Mouse (Mus musculus): ENCODE data around the gene Necab3. TPM values are rescaled to one million over a fixed set of nuclear protein-coding genes. Genes with fewer than 3 reads are reported as not detected.

Gene Necab3
- polyA plus RNA-seq, 1 experiment: 1.2 TPM

- Histone ChIP-seq H3K4me1 (ENCODE audit: control insufficient read depth, insufficient read depth, low read length) (no peaks in the 10 kb centered on the region), H3K4me3 (replicated peaks; ENCODE audit: extremely low read depth, low read depth, low read length) (no peak overlapping the region)
- no peak for DNase-seq
- TF ChIP-seq POLR2A (IDR thresholded peaks at IDR 0.05; ENCODE audit: borderline replicate concordance, extremely low read depth, low read depth, low read length) (no peak), CTCF (IDR thresholded peaks at IDR 0.05; ENCODE audit: insufficient read depth, low read length) (no peak)
- 89% methylated on average over 12 of the region's 12 CpGs for WGBS
Measured at GRCm38 (mm10) chr2:154534704-154535270, 23.9 kb downstream of the Necab3 start.

- 85% methylated on average over 3 of the region's 3 CpGs for WGBS
- H3K4me3 ChIP-seq (replicated peaks; ENCODE audit: extremely low read depth, low read depth, low read length): no peak overlapping the region
- no peak for TF ChIP-seq POLR2A (IDR thresholded peaks at IDR 0.05; ENCODE audit: borderline replicate concordance, extremely low read depth, low read depth, low read length)
- TF ChIP-seq CTCF (IDR thresholded peaks at IDR 0.05; ENCODE audit: insufficient read depth, low read length): no peak
- DNase-seq: no peak
- no peaks in the 10 kb centered on the region for H3K4me1 ChIP-seq (ENCODE audit: control insufficient read depth, insufficient read depth, low read length)
Measured at GRCm38 (mm10) chr2:154532888-154533287, 25.8 kb downstream of the Necab3 start.

- WGBS: 67% methylated on average over 3 of the region's 3 CpGs
- no peak overlapping the region for H3K4me3 ChIP-seq (replicated peaks; ENCODE audit: extremely low read depth, low read depth, low read length)
Measured at GRCm38 (mm10) chr2:154526531-154526930, 32.2 kb downstream of the Necab3 start.

GRCm38 (mm10) chr2:154525285-154525684 is 33.4 kb downstream of the Necab3 start:
- no peak overlapping the region for H3K4me3 ChIP-seq (replicated peaks; ENCODE audit: extremely low read depth, low read depth, low read length)
- 91% methylated on average over 2 of the region's 2 CpGs for WGBS
- TF ChIP-seq CTCF (IDR thresholded peaks at IDR 0.05; ENCODE audit: insufficient read depth, low read length) (no peak), POLR2A (IDR thresholded peaks at IDR 0.05; ENCODE audit: borderline replicate concordance, extremely low read depth, low read depth, low read length) (no peak)
- DNase-seq: no peak
- no peaks in the 10 kb centered on the region for H3K4me1 ChIP-seq (ENCODE audit: control insufficient read depth, insufficient read depth, low read length)

More at GRCm38 (mm10) chr2:154526531-154526930, 32.2 kb downstream of the Necab3 start:
- no peaks in the 10 kb centered on the region for H3K4me1 ChIP-seq (ENCODE audit: control insufficient read depth, insufficient read depth, low read length)
- DNase-seq: no peak
- no peak for TF ChIP-seq POLR2A (IDR thresholded peaks at IDR 0.05; ENCODE audit: borderline replicate concordance, extremely low read depth, low read depth, low read length)

- DNase-seq: no peak
- 88% methylated on average over 5 of the region's 5 CpGs for WGBS
- H3K4me1 ChIP-seq (ENCODE audit: control insufficient read depth, insufficient read depth, low read length): no peaks in the 10 kb centered on the region
- no peak for TF ChIP-seq CTCF (IDR thresholded peaks at IDR 0.05; ENCODE audit: insufficient read depth, low read length)
- no peak for TF ChIP-seq POLR2A (IDR thresholded peaks at IDR 0.05; ENCODE audit: borderline replicate concordance, extremely low read depth, low read depth, low read length)
- no peak overlapping the region for H3K4me3 ChIP-seq (replicated peaks; ENCODE audit: extremely low read depth, low read depth, low read length)
Measured at GRCm38 (mm10) chr2:154522334-154522733, 36.4 kb downstream of the Necab3 start.

- DNase-seq: no peak
- TF ChIP-seq POLR2A (IDR thresholded peaks at IDR 0.05; ENCODE audit: borderline replicate concordance, extremely low read depth, low read depth, low read length) (no peak), CTCF (IDR thresholded peaks at IDR 0.05; ENCODE audit: insufficient read depth, low read length) (no peak)
- H3K4me3 ChIP-seq (replicated peaks; ENCODE audit: extremely low read depth, low read depth, low read length): no peak overlapping the region
- H3K4me1 ChIP-seq (ENCODE audit: control insufficient read depth, insufficient read depth, low read length): no peaks in the 10 kb centered on the region
Measured at GRCm38 (mm10) chr2:154521449-154521848, 37.2 kb downstream of the Necab3 start.

- no peak overlapping the region for H3K4me3 ChIP-seq (replicated peaks; ENCODE audit: extremely low read depth, low read depth, low read length)
- no peaks in the 10 kb centered on the region; the same call in 1 of the 2 replicates for H3K4me1 ChIP-seq (ENCODE audit: control insufficient read depth, insufficient read depth, low read length)
- no peak for DNase-seq
- WGBS: 85% methylated on average over 5 of the region's 5 CpGs
- TF ChIP-seq POLR2A (IDR thresholded peaks at IDR 0.05; ENCODE audit: borderline replicate concordance, extremely low read depth, low read depth, low read length) (no peak), CTCF (IDR thresholded peaks at IDR 0.05; ENCODE audit: insufficient read depth, low read length) (no peak)
Measured at GRCm38 (mm10) chr2:154517424-154517823, 41.3 kb downstream of the Necab3 start.

GRCm38 (mm10) chr2:154516944-154517343 is 41.7 kb downstream of the Necab3 start:
- WGBS: 69% methylated on average over 3 of the region's 3 CpGs
- Histone ChIP-seq H3K4me3 (replicated peaks; ENCODE audit: extremely low read depth, low read depth, low read length) (no peak overlapping the region), H3K4me1 (ENCODE audit: control insufficient read depth, insufficient read depth, low read length) (no peaks in the 10 kb centered on the region; the same call in 1 of the 2 replicates)
- TF ChIP-seq POLR2A (IDR thresholded peaks at IDR 0.05; ENCODE audit: borderline replicate concordance, extremely low read depth, low read depth, low read length) (no peak), CTCF (IDR thresholded peaks at IDR 0.05; ENCODE audit: insufficient read depth, low read length) (no peak)
- no peak for DNase-seq

GRCm38 (mm10) chr2:154510141-154510540 is 48.5 kb downstream of the Necab3 start:
- H3K4me1 ChIP-seq (ENCODE audit: control insufficient read depth, insufficient read depth, low read length): no peaks in the 10 kb centered on the region; the same call in 1 of the 2 replicates
- 83% methylated on average over 3 of the region's 3 CpGs for WGBS
- TF ChIP-seq CTCF (IDR thresholded peaks at IDR 0.05; ENCODE audit: insufficient read depth, low read length) (no peak), POLR2A (IDR thresholded peaks at IDR 0.05; ENCODE audit: borderline replicate concordance, extremely low read depth, low read depth, low read length) (no peak)
- DNase-seq: no peak
- H3K4me3 ChIP-seq (replicated peaks; ENCODE audit: extremely low read depth, low read depth, low read length): no peak overlapping the region

- no peaks in the 10 kb centered on the region; the same call in 1 of the 2 replicates for H3K4me1 ChIP-seq (ENCODE audit: control insufficient read depth, insufficient read depth, low read length)
- 82% methylated on average over 4 of the region's 4 CpGs for WGBS
- H3K4me3 ChIP-seq (replicated peaks; ENCODE audit: extremely low read depth, low read depth, low read length): no peak overlapping the region
- DNase-seq: no peak
- TF ChIP-seq CTCF (IDR thresholded peaks at IDR 0.05; ENCODE audit: insufficient read depth, low read length) (no peak), POLR2A (IDR thresholded peaks at IDR 0.05; ENCODE audit: borderline replicate concordance, extremely low read depth, low read depth, low read length) (no peak)
Measured at GRCm38 (mm10) chr2:154508450-154508849, 50.2 kb downstream of the Necab3 start.

All from lung, adult 2 months (tissue).